Mouse (Mus musculus) heart, postnatal 25 days (tissue): ENCODE results near the gene Mymx. TPM values are rescaled to one million over a fixed set of nuclear protein-coding genes. Genes with fewer than 3 reads are reported as not detected.

Experiments
- DNase-seq: peaks from one replicate; pipeline ENCODE4 v3.0.0; 2022; ENCODE audit warnings: low spot score
- intact Hi-C: fragments of 180-260 bp; cut with DNase I; formaldehyde crosslinking; loops from one replicate; pipeline ENCODE4 v1.15.1; 2025
- total RNA-seq, 2 experiments: library from RNA; stranded (reverse); gene quantifications; 2 replicates each; pipeline ENCODE4 v1.2.3; 2021

Mymx gene
- total RNA-seq, 2 experiments from 2014 or later = not detected

- intact Hi-C loops = no loop called here
- DNase-seq = no peak
These were observed 11.0 kb upstream of the Mymx start for GRCm38 (mm10) chr17:45612921-45613320.

GRCm38 (mm10) chr17:45612008-45612407, 10.1 kb upstream of the Mymx start:
- intact Hi-C loops = no loop called here
- DNase-seq = no peak

GRCm38 (mm10) chr17:45610144-45610866, 8.4 kb upstream of the Mymx start:
- DNase-seq = peak; percentile 54
- intact Hi-C loops = no loop called here

GRCm38 (mm10) chr17:45608396-45608795, 6.5 kb upstream of the Mymx start:
- DNase-seq = no peak
- intact Hi-C loops = no loop called here

GRCm38 (mm10) chr17:45606992-45607879, 5.3 kb upstream of the Mymx start:
- no peak for DNase-seq
- intact Hi-C loops = no loop called here

- no peak for DNase-seq
- intact Hi-C loops = no loop called here
These were observed 1.1 kb upstream of the Mymx start for GRCm38 (mm10) chr17:45602984-45603383.

GRCm38 (mm10) chr17:45601325-45601724, 577 bp downstream of the Mymx start:
- intact Hi-C loops = no loop called here
- no peak for DNase-seq

- intact Hi-C loops = no loop called here
- no peak for DNase-seq
These were observed 1.6 kb downstream of the Mymx start for GRCm38 (mm10) chr17:45600267-45600666.

GRCm38 (mm10) chr17:45599446-45600242, 2.3 kb downstream of the Mymx start, which contains the start of gene Slc29a1:
Gene Slc29a1, minus strand, starts transcription at chr17:45599606.
- no peak for DNase-seq

GRCm38 (mm10) chr17:45598891-45599290, 3.0 kb downstream of the Mymx start:
- no peak for DNase-seq
- intact Hi-C loops = loop anchor here (2.0 kb wide), 1 partner anchor 28 kb away; no protein-coding TSS in a partner anchor

More at GRCm38 (mm10) chr17:45599446-45600242, 2.3 kb downstream of the Mymx start, which contains the start of gene Slc29a1:
- intact Hi-C loops = loop anchor here (2.0 kb wide), 1 partner anchor 27 kb away; no protein-coding TSS in a partner anchor

GRCm38 (mm10) chr17:45598376-45598775, 3.5 kb downstream of the Mymx start:
- intact Hi-C loops = loop anchor here (2.0 kb wide), 1 partner anchor 28 kb away; no protein-coding TSS in a partner anchor
- DNase-seq = no peak

GRCm38 (mm10) chr17:45597787-45598186, 4.1 kb downstream of the Mymx start:
- no peak for DNase-seq
- intact Hi-C loops = loop anchor here (2.0 kb wide), 2 partner anchors 15 to 29 kb away; no protein-coding TSS in a partner anchor

- intact Hi-C loops = loop anchor here (2.0 kb wide), 1 partner anchor 14 kb away; no protein-coding TSS in a partner anchor
- DNase-seq = peak; percentile 74
These were observed 5.1 kb downstream of the Mymx start for GRCm38 (mm10) chr17:45596631-45597396.

GRCm38 (mm10) chr17:45595736-45596390, 6.0 kb downstream of the Mymx start:
- intact Hi-C loops = loop anchor here (2.0 kb wide), 1 partner anchor 13 kb away; no protein-coding TSS in a partner anchor
- DNase-seq = no peak

GRCm38 (mm10) chr17:45594881-45595735, 6.8 kb downstream of the Mymx start:
- peak; percentile 77 for DNase-seq
- intact Hi-C loops = no loop called here

- no peak for DNase-seq
- intact Hi-C loops = no loop called here
These were observed 7.7 kb downstream of the Mymx start for GRCm38 (mm10) chr17:45594195-45594594.

GRCm38 (mm10) chr17:45593479-45593878, 8.4 kb downstream of the Mymx start:
- intact Hi-C loops = no loop called here

More at GRCm38 (mm10) chr17:45593479-45593878, 8.4 kb downstream of the Mymx start:
- DNase-seq = no peak
